Mouse (Mus musculus) neural tube, embryonic 14.5 days (tissue): ENCODE measurements around the gene Gm47995. TPM values are rescaled to one million over a fixed set of nuclear protein-coding genes. Genes with fewer than 3 reads are reported as not detected.
"Not testable (repeated sequence)": the region's sequence is repeated elsewhere in the genome, so short reads cannot be mapped to it uniquely, and the experiment has no call there.

Experiments used
- ATAC-seq: fragments of 200-750 bp; cut with Nextera tagmentation; 2 replicates; pipeline ENCODE4 v1.8.0; 2017; ENCODE audit warnings: low read depth, mild to moderate bottlenecking, moderate TSS enrichment, moderate library complexity
- H3K27ac ChIP-seq: fragments of 300-500 bp; sonication (generic); 2 replicates; pipeline ENCODE4 v1.5.1; 2014; ENCODE audit warnings: low read depth, mild to moderate bottlenecking, control low read depth, low read length, moderate library complexity, mixed read lengths
- H3K27me3 ChIP-seq: fragments of 300-500 bp; sonication (generic); 2 replicates; pipeline ENCODE4 v1.6.1; 2014; ENCODE audit warnings: low read length; ENCODE audit not compliant: control insufficient read depth, insufficient read depth
- H3K36me3 ChIP-seq: fragments of 300-500 bp; sonication (generic); 2 replicates; pipeline ENCODE4 v1.6.1; 2014; ENCODE audit warnings: low read length, mixed read lengths; ENCODE audit not compliant: control insufficient read depth, insufficient read depth
- H3K4me1 ChIP-seq: fragments of 300-500 bp; sonication (generic); 2 replicates; pipeline ENCODE4 v1.6.1; 2014; ENCODE audit warnings: low read length; ENCODE audit not compliant: control insufficient read depth, insufficient read depth
- H3K4me2 ChIP-seq: fragments of 300-500 bp; sonication (generic); 2 replicates; pipeline ENCODE4 v1.6.1; 2014; ENCODE audit warnings: mild to moderate bottlenecking, low read depth, low read length, control low read depth
- H3K4me3 ChIP-seq: fragments of 300-500 bp; sonication (generic); 2 replicates; pipeline ENCODE4 v1.5.1; 2014; ENCODE audit warnings: low read depth, low read length, control low read depth, mixed read lengths
- H3K9ac ChIP-seq: fragments of 300-500 bp; sonication (generic); replicated peaks from 2 replicates; pipeline ENCODE4 v1.6.1; 2014; ENCODE audit warnings: low read depth, mild to moderate bottlenecking, control low read depth, low read length, mixed read lengths
- H3K9me3 ChIP-seq: fragments of 300-500 bp; sonication (generic); 2 replicates; pipeline ENCODE4 v1.6.1; 2016; ENCODE audit warnings: low read length; ENCODE audit not compliant: control insufficient read depth
- WGBS: fragments of 180-500 bp; shearing (Covaris S2); extraction: QIAGEN DNeasy Blood & Tissue Kit; methylation state at CpG from one replicate; pipeline ENCODE4 v1.1.7; 2014; 5-methylcytosine and 5-hydroxymethylcytosine counted together
- polyA plus RNA-seq: library from polyadenylated mRNA; unstranded; fragments of >200 nt; fragmentation: Nextera tagmentation; extraction: Ambion mirVana; gene quantifications from 2 replicates; pipeline ENCODE4 v1.2.1, GENCODE M21; 2014

Gm47995 gene
- polyA plus RNA-seq, 1 experiment from 2014 or later = not detected

DNA sequence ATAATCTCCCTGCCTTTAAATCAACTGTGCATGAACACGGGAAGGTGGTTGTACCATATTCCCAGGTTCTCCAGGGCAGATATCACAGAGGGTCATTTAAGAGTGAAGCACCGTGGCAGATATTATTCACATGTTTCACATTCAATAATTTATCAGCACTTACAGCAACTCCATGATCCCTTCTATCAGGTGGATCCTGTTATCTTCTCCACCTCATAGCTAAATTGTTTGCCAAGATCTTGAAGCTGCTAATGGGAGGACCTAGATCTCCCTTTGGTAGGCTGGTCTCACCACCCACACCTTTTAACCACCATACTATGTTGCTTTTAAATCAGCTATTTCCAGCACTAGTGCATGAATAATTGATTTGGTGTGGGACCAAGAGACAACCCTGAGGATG lies 18.1 kb upstream of the Gm47995 start:
- no peak for ATAC-seq

DNA sequence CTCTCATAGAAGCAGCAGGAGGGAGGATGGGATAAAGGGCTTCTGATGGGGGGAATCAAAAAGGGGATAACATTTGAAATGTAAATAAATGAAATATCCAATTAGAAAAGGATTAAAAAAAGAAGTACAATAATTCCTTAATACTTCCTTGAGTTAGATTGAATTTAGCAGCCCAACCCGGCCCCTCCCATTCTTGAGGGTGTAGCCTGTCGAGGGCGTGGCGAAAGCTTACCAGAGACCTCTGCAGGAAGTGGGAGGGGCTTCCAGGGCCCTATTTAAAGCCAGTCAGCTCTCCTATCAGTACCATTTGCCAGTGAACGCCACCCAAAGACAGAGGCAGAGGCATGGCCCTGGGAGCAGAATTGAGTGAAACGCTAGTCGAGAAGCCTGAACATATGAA lies 16.0 kb upstream of the Gm47995 start, which contains the start of gene Gm47985:
Gene Gm47985, plus strand, starts transcription at position 272 of the 400 bp plus-strand sequence.
- H3K27me3 ChIP-seq, H3K9me3 ChIP-seq, H3K36me3 ChIP-seq, H3K27ac ChIP-seq, H3K4me3 ChIP-seq, H3K4me2 ChIP-seq, H3K9ac ChIP-seq, ATAC-seq, H3K4me1 ChIP-seq: not testable (repeated sequence)
- WGBS = no CpG with 5 or more reads among the region's 7 CpGs

More for the DNA sequence above, 18.1 kb upstream of the Gm47995 start:
- H3K27me3 ChIP-seq = no peaks in the 10 kb centered on the region
- WGBS = 78% methylated on average over 2 of the region's 2 CpGs
- H3K27ac ChIP-seq = no peak overlapping the region
- no peaks in the 10 kb centered on the region for H3K9me3 ChIP-seq
- no peak overlapping the region for H3K4me3 ChIP-seq
- H3K9ac ChIP-seq = no peak overlapping the region
- H3K4me2 ChIP-seq = no peak overlapping the region
- no peaks in the 10 kb centered on the region for H3K36me3 ChIP-seq
- H3K4me1 ChIP-seq = no peaks in the 10 kb centered on the region

DNA sequence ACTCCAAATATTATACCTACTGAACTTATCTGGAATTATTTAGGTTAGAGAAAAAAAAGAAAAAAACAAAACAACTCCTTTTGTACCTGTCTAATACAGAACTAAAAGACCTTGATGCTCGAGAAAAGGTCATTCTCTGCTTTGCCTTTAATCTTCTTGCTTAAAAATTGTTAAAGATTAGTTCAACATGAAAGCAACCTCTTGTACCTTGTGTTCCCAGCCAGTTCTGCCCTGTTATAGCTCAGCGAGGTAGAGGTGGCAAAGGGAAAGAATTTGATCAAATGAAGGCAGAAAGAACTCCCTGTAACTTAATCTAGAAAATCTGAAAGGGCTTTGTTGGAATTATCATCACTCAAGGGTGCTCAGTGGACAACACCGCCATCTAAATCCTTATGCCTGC lies 12.1 kb upstream of the Gm47995 start:
- H3K4me3 ChIP-seq, ATAC-seq, H3K9me3 ChIP-seq, H3K4me2 ChIP-seq, H3K36me3 ChIP-seq, H3K9ac ChIP-seq, H3K27me3 ChIP-seq, H3K4me1 ChIP-seq, H3K27ac ChIP-seq: not testable (repeated sequence)
- 83% methylated on average over 3 of the region's 3 CpGs for WGBS

DNA sequence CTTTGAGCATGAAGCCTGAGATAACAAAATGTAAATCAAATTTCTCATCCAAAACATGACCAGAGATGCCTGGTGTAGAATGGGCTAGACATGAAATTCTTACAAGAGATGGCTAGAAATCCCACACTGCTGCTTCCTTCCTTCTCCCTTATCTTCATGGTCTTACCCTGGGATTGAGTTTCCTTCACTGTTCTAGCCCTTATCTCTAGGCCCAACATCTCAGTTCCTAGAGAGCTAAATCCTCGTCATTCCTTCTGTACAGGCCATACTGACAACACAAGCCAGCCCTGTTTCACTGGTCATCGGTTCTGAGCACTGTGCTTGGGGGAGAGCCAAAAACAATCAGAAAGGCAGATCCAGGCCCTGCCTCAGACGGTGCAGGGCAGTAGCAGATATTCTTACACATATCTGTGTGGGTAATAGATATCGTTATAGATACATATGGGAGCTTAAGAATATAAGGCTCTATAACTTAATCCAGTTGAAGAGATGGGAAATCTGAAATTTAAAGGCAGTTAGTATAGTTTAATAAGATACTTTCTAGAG lies 11.3 kb upstream of the Gm47995 start:
- not testable (repeated sequence) for H3K9me3 ChIP-seq, H3K9ac ChIP-seq, H3K4me3 ChIP-seq, H3K4me1 ChIP-seq, H3K27ac ChIP-seq, ATAC-seq, H3K36me3 ChIP-seq, H3K4me2 ChIP-seq, H3K27me3 ChIP-seq
- 89% methylated on average over 4 of the region's 4 CpGs for WGBS

DNA sequence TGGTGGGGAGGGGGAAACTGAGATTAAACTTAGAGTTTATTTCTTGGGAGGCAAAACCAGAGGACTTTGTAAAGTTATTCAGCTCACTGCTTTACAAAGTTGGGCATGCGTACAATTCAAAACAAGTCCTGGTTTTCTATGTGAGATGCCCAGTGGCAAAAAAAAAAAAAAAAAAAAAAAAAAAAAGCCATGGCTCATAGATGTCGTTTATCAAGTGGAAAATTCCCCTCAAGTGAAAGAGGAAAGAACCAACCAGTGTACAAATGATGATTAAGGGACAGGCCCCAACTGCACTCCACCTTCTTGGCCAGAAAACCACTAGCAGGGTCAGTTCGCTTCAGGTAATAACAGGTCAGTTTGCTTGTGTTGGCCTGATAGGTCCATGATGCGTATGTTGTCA lies 9.8 kb upstream of the Gm47995 start:
- Histone ChIP-seq H3K4me3 (no peak overlapping the region), H3K4me1 (no peaks in the 10 kb centered on the region), H3K27me3 (no peaks in the 10 kb centered on the region), H3K9me3 (no peaks in the 10 kb centered on the region), H3K9ac (no peak overlapping the region), H3K4me2 (no peak overlapping the region), H3K36me3 (no peaks in the 10 kb centered on the region), H3K27ac (no peak overlapping the region)
- ATAC-seq = no peak
- 95% methylated on average over 4 of the region's 4 CpGs for WGBS

DNA sequence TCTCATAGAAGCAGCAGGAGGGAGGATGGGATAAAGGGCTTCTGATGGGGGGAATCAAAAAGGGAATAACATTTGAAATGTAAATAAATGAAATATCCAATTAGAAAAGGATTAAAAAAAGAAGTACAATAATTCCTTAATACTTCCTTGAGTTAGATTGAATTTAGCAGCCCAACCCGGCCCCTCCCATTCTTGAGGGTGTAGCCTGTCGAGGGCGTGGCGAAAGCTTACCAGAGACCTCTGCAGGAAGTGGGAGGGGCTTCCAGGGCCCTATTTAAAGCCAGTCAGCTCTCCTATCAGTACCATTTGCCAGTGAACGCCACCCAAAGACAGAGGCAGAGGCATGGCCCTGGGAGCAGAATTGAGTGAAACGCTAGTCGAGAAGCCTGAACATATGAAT lies 6.2 kb upstream of the Gm47995 start, which contains the start of gene Gm8947:
Gene Gm8947, plus strand, starts transcription at position 302 of the 400 bp plus-strand sequence.
- not testable (repeated sequence) for H3K4me3 ChIP-seq, H3K27ac ChIP-seq, H3K4me2 ChIP-seq, H3K9ac ChIP-seq, H3K4me1 ChIP-seq, ATAC-seq, H3K27me3 ChIP-seq, H3K9me3 ChIP-seq, H3K36me3 ChIP-seq
- WGBS = no CpG with 5 or more reads among the region's 7 CpGs

DNA sequence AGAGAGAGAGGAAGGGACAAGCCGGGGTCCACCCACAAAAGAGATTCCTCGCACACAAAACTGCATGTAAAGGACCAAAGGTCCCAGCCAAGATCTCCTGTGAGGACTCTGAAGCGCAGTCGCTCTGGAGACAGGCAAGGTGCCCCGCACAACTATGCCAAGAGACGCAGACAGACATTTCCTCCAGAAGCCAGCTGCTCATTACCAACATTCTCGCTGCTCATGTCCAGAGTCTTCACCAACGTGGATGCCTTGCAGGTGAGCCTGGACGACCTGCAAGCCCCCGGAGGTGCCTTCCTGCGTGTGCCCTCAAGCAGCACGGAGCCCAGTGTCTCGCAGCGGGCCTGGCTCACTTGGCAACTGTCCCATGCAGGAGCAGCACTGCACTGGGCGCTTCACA lies 5.5 kb upstream of the Gm47995 start:
- not testable (repeated sequence) for H3K4me2 ChIP-seq, H3K36me3 ChIP-seq, H3K27me3 ChIP-seq, H3K9ac ChIP-seq, H3K27ac ChIP-seq, H3K9me3 ChIP-seq, ATAC-seq, H3K4me3 ChIP-seq, H3K4me1 ChIP-seq
- 97% methylated on average over 14 of the region's 15 CpGs for WGBS

DNA sequence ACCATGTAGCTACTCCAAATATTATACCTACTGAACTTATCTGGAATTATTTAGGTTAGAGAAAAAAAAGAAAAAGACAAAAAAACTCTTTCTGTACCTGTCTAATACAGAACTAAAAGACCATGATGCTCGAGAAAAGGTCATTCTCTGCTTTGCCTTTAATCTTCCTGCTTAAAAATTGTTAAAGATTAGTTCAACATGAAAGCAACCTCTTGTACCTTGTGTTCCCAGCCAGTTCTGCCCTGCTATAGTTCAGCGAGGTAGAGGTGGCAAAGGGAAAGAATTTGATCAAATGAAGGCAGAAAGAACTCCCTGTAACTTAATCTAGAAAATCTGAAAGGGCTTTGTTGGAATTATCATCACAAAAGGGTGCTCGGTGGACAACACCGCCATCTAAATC lies 2.3 kb upstream of the Gm47995 start:
- not testable (repeated sequence) for H3K9ac ChIP-seq, H3K9me3 ChIP-seq, ATAC-seq, H3K4me2 ChIP-seq, H3K36me3 ChIP-seq, H3K4me3 ChIP-seq, H3K4me1 ChIP-seq, H3K27me3 ChIP-seq, H3K27ac ChIP-seq
- 83% methylated on average over 4 of the region's 4 CpGs for WGBS

DNA sequence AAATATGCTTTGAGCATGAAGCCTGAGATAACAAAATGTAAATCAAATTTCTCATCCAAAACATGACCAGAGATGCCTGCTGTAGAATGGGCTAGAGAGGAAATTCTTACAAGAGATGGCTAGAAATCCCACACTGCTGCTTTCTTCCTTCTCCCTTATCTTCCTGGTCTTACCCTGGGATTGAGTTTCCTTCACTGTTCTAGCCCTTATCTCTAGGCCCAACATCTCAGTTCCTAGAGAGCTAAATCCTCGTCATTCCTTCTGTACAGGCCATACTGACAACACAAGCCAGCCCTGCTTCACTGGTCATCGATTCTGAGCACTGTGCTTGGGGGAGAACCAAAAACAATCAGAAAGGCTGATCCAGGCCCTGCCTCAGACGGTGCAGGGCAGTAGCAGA lies 1.6 kb upstream of the Gm47995 start:
- H3K27me3 ChIP-seq, H3K9ac ChIP-seq, H3K4me3 ChIP-seq, H3K9me3 ChIP-seq, H3K36me3 ChIP-seq, H3K27ac ChIP-seq, H3K4me2 ChIP-seq, H3K4me1 ChIP-seq, ATAC-seq: not testable (repeated sequence)
- WGBS = 93% methylated on average over 3 of the region's 3 CpGs

DNA sequence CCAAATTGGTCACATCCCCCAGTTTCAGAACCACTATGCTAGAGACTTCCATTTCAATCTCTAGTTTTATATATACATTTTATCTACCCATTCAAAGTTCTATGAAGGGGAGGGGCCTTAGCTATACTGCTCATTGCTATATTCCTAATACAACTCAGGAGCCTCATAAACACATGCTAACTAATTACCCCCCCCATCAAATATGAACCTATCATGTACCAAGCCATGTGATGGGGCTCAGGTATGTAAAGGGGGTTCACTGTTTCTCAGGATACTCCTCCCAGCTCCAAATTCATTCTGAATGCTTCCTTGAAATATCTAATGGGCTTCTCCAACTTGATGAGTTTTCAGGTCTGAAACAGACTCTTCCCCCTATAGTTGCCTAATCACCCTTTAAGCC lies 2.4 kb downstream of the Gm47995 start:
- H3K9me3 ChIP-seq, ATAC-seq, H3K4me2 ChIP-seq, H3K9ac ChIP-seq, H3K36me3 ChIP-seq, H3K27ac ChIP-seq, H3K4me1 ChIP-seq, H3K4me3 ChIP-seq, H3K27me3 ChIP-seq: not testable (repeated sequence)
